Mouse (Mus musculus) myocyte (in vitro differentiated cells): ENCODE data around the gene Prr14. TPM values are rescaled to one million over a fixed set of nuclear protein-coding genes. Genes with fewer than 3 reads are reported as not detected.

ENCODE experiments used
- H3K27me3 ChIP-seq: one replicate; pipeline ENCODE4 v1.6.1; 2011; ENCODE audit not compliant: control insufficient read depth, insufficient read depth, insufficient read length
- H3K36me3 ChIP-seq: one replicate; pipeline ENCODE4 v1.6.1; 2011; ENCODE audit not compliant: control insufficient read depth, insufficient read depth
- H3K4me2 ChIP-seq: one replicate; pipeline ENCODE4 v1.6.1; 2011; ENCODE audit warnings: low read depth, control low read depth
- H3K4me3 ChIP-seq: one replicate; pipeline ENCODE4 v1.5.1; 2011; ENCODE audit warnings: mild to moderate bottlenecking, control low read depth, moderate library complexity
- H3K79me2 ChIP-seq: one replicate; pipeline ENCODE4 v1.6.1; 2011; ENCODE audit not compliant: control insufficient read depth, insufficient read depth
- H3ac ChIP-seq: one replicate; pipeline ENCODE4 v1.6.1; 2011; ENCODE audit not compliant: control insufficient read depth, insufficient read length
- CEBPB ChIP-seq: IDR thresholded peaks from 2 replicates; pipeline ENCODE4 v1.6.1; 2011; ENCODE audit warnings: mild to moderate bottlenecking, moderate library complexity; ENCODE audit not compliant: poor library complexity, insufficient read depth, severe bottlenecking
- E2F4 ChIP-seq: IDR thresholded peaks from one replicate; pipeline ENCODE4 v1.6.1; 2011; ENCODE audit warnings: mild to moderate bottlenecking, control low read depth, moderate library complexity; ENCODE audit not compliant: insufficient read depth
- MAX ChIP-seq: IDR thresholded peaks from one replicate; pipeline ENCODE4 v1.6.1; 2011; ENCODE audit warnings: low read depth, mild to moderate bottlenecking, control low read depth
- MYOD1 ChIP-seq, 3 experiments: IDR thresholded peaks; one replicate each; pipeline ENCODE4 v1.6.1; 2011; ENCODE audit warnings: control low read depth in 2 of 3, low read depth in 2 of 3, mild to moderate bottlenecking in 2 of 3, moderate library complexity in 1 of 3; ENCODE audit not compliant: insufficient read length in 2 of 3, control insufficient read depth in 1 of 3
- MYOG ChIP-seq, 3 experiments: IDR thresholded peaks; one replicate each; pipeline ENCODE4 v1.6.1; 2011; ENCODE audit warnings: control low read depth in 2 of 3, low read depth in 2 of 3, mild to moderate bottlenecking in 2 of 3; ENCODE audit not compliant: insufficient read length in 2 of 3, control insufficient read depth in 1 of 3, insufficient read depth in 1 of 3
- POLR2A ChIP-seq: IDR thresholded peaks from one replicate; pipeline ENCODE4 v1.6.1; 2011; ENCODE audit warnings: low read depth, mild to moderate bottlenecking, control low read depth, moderate library complexity; ENCODE audit not compliant: insufficient read length
- POLR2AphosphoS2 ChIP-seq: IDR thresholded peaks from one replicate; pipeline ENCODE4 v1.6.1; 2011; ENCODE audit warnings: low read depth, control low read depth; ENCODE audit not compliant: insufficient read length
- REST ChIP-seq: IDR thresholded peaks from one replicate; pipeline ENCODE4 v1.6.1; 2011; ENCODE audit warnings: mild to moderate bottlenecking, control low read depth, moderate library complexity; ENCODE audit not compliant: insufficient read depth, insufficient read length
- SRF ChIP-seq: IDR thresholded peaks from one replicate; pipeline ENCODE4 v1.6.1; 2011; ENCODE audit warnings: low read depth; ENCODE audit not compliant: control insufficient read depth, insufficient read length
- TCF12 ChIP-seq: IDR thresholded peaks from one replicate; pipeline ENCODE4 v1.6.1; 2011; ENCODE audit warnings: mild to moderate bottlenecking, control low read depth; ENCODE audit not compliant: poor library complexity, insufficient read depth, severe bottlenecking
- TCF3 ChIP-seq: IDR thresholded peaks from one replicate; pipeline ENCODE4 v1.6.1; 2011; ENCODE audit warnings: low read depth, control low read depth; ENCODE audit not compliant: insufficient read length
- USF1 ChIP-seq: IDR thresholded peaks from one replicate; pipeline ENCODE4 v1.6.1; 2011; ENCODE audit warnings: low read depth, mild to moderate bottlenecking, control low read depth, moderate library complexity
- polyA plus RNA-seq: library from polyadenylated mRNA; unstranded; fragments of >200 nt; fragmentation: generic; extraction: Trizol; gene quantifications from one replicate; pipeline ENCODE4 v1.2.1, GENCODE M21; 2012; ENCODE audit warnings: missing spikeins

The Prr14 gene
- polyA plus RNA-seq, 1 experiment, result 26.5 TPM

DNA sequence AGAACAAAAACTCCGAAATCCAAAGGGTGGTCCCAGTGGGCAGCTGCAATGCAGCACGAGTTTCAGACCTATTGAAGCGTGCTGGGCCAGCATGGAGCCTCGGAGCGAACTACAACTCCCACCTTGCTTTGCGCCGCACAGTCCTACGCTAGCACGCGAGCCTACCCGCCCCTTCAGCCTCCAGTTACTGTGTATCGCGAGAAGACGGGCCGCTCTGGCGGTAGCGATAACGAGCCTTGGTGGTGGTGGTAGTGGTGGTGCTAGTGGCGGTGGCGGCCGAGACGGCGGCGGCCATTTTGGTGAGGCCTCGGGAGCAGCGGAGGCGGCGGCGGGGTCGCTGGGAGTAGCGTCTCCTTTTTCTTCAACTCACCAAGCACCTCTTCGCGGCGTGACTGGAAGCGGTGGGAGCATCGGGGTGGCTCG lies 52.4 kb downstream of the Prr14 start, which contains the start of gene Srcap:
TSS of gene Srcap (plus strand) at position 176 of the 423 bp plus-strand sequence.
- TF ChIP-seq POLR2AphosphoS2, result peak; percentile 98
- no peak for TF ChIP-seq SRF
- peak; percentile 90 for TF ChIP-seq POLR2A
- peak in 1 of 3 experiments; percentile 5 for TF ChIP-seq MYOG (IDR thresholded peaks at IDR 0.05; ENCODE audit: control insufficient read depth in 1 of 3, insufficient read depth in 1 of 3, insufficient read length in 2 of 3, low read depth in 2 of 3)

DNA sequence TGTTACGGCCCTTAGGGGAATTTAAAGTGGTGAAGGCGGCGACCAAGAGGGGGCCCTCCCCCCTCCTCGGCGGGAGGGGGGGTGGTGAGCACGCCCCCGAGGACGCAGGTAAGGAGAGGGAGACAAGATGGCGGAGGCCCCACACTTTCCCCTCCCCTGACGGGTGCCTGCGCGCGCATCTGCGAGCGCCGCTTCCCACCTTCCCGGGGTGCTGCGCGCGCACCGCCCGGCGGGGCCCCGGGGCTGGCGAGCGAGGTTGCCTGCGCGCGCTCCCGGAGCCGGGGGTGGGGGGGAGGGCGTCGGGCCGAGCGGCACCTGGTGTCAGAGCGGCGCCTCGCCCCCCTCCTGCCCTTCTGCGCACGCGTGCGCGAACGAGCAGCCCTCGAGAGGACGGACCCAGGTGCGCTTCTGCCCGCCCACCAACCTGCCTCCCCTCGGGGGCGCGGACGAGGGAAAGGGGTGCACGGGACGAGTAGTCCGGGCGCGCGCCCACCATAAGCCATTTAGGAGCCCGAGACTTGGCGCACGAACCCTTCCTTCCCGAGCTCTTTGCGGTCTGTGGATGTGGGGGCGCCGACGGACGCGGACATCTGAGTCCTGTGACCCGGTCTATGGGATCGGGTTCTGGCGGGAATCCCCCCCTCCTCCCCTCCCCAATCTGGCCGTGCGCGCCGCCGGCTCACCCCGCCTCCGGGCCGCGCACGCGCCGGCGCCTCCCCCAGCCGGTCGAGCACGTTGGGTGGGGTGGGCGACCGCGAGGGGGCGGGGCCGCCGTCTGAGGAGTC lies 53.0 kb downstream of the Prr14 start:
- H3K4me3 ChIP-seq, result peak overlapping the region; percentile 70
- H3K36me3 ChIP-seq, result peaks cover 20% of the 10 kb centered on the region
- H3ac ChIP-seq, result peak overlapping the region; percentile 91
- peak overlapping the region; percentile 18 for H3K4me2 ChIP-seq
- H3K79me2 ChIP-seq, result peaks cover 37% of the 10 kb centered on the region
- TF ChIP-seq TCF3, result no peak
- no peak for TF ChIP-seq USF1
- peak; percentile 9 for TF ChIP-seq E2F4
- TF ChIP-seq TCF12, result no peak
- TF ChIP-seq REST, result no peak
- TF ChIP-seq POLR2A, result peak; percentile 53
- no peak for TF ChIP-seq CEBPB
- TF ChIP-seq MYOG (IDR thresholded peaks at IDR 0.05; ENCODE audit: control insufficient read depth in 1 of 3, insufficient read depth in 1 of 3, insufficient read length in 2 of 3, low read depth in 2 of 3), result peak in 2 of 3 experiments; percentile 14 to 45
- peak; percentile 58 for TF ChIP-seq POLR2AphosphoS2
- TF ChIP-seq MYOD1 (IDR thresholded peaks at IDR 0.05; ENCODE audit: control insufficient read depth in 1 of 3, insufficient read length in 2 of 3, low read depth in 2 of 3), result peak in 2 of 3 experiments; percentile 4 to 68
- TF ChIP-seq MAX, result no peak
- H3K27me3 ChIP-seq, result no peaks in the 10 kb centered on the region

More for the DNA sequence above, 52.4 kb downstream of the Prr14 start, which contains the start of gene Srcap:
- H3ac ChIP-seq, result peak within 1 kb of the TSS; percentile 91
- peak within 1 kb of the TSS; percentile 99 for H3K4me2 ChIP-seq
- peaks cover 35% of the 10 kb centered on the region for H3K79me2 ChIP-seq
- no peaks in the 10 kb centered on the region for H3K27me3 ChIP-seq
- H3K36me3 ChIP-seq, result peaks cover 14% of the 10 kb centered on the region
- peak within 1 kb of the TSS; percentile 70 for H3K4me3 ChIP-seq

DNA sequence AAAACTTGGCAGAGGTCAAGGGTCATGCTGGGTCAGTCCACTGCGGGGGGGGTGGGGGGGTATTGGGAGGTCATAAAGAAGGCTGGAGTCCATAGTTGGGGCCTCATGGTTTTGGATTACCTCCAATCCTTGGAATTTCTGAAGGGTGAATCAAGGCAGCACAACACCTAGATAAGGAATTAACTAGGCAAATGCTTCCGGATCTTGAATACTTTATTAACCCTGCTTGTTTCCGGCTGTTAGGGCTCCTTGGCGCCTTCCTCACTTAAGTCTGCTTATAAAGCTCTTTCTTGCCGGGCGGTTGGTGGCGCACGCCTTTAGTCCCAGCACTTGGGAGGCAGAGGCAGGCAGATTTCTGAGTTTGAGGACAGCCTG lies 53.6 kb downstream of the Prr14 start:
- no peaks in the 10 kb centered on the region for H3K27me3 ChIP-seq
- TF ChIP-seq MYOG (IDR thresholded peaks at IDR 0.05; ENCODE audit: control insufficient read depth in 1 of 3, insufficient read depth in 1 of 3, insufficient read length in 2 of 3, low read depth in 2 of 3), result no peak
- no peak for TF ChIP-seq TCF12
- no peak for TF ChIP-seq MYOD1 (IDR thresholded peaks at IDR 0.05; ENCODE audit: control insufficient read depth in 1 of 3, insufficient read length in 2 of 3, low read depth in 2 of 3)
- TF ChIP-seq SRF, result no peak
- peak overlapping the region; percentile 91 for H3ac ChIP-seq
- H3K79me2 ChIP-seq, result peaks cover 41% of the 10 kb centered on the region
- H3K4me3 ChIP-seq, result peak overlapping the region; percentile 70
- peak overlapping the region; percentile 61 for H3K4me2 ChIP-seq
- peaks cover 20% of the 10 kb centered on the region for H3K36me3 ChIP-seq

DNA sequence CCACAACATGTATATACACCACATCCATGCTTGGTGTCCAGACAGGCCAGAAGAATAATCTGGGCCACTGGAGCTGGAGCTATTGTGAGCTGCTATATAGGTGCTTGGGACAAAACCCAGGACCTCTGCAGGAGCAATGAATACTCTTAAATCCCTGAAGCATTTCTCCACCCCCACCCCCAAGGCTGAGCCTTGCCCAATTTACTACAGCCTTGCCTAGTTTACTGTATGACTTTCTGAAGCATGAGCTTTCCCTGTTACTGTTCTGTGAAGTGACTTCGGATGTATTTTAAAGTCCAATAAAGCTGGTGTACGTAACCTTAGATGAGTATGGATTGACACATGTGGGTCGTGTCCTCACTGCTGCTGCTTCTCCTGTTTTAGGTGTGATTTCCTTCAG lies 54.4 kb downstream of the Prr14 start:
- TF ChIP-seq TCF12 (no peak), MYOD1 (IDR thresholded peaks at IDR 0.05; ENCODE audit: control insufficient read depth in 1 of 3, insufficient read length in 2 of 3, low read depth in 2 of 3) (no peak), MYOG (IDR thresholded peaks at IDR 0.05; ENCODE audit: control insufficient read depth in 1 of 3, insufficient read depth in 1 of 3, insufficient read length in 2 of 3, low read depth in 2 of 3) (no peak), E2F4 (no peak)
- Histone ChIP-seq H3K4me2 (peak overlapping the region; percentile 61), H3K79me2 (peaks cover 42% of the 10 kb centered on the region), H3ac (no peak overlapping the region), H3K27me3 (no peaks in the 10 kb centered on the region), H3K36me3 (peaks cover 20% of the 10 kb centered on the region), H3K4me3 (peak overlapping the region; percentile 70)

DNA sequence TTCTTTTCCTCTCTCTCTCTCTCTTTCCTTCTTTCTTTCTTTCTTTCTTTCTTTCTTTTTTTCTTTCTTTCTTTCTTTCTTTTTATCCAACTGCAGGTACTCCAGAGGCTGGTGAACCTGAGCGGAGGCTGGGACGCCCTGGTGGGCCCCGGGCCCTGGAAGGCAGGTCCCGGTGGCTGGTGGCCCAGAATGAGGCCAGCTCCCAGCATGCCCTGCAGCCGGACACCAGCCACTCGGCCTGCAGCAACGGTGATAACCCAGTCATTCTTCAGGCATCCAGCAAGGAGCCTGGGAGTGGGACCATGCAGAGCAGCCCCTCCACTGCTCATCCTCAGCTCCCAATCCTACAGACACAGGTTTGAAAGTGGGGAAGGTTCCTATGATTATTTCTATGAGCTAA lies 56.4 kb downstream of the Prr14 start:
- TF ChIP-seq POLR2A, result no peak
- TF ChIP-seq E2F4, result no peak
- no peak for TF ChIP-seq MAX
- no peak for TF ChIP-seq USF1
- TF ChIP-seq MYOG (IDR thresholded peaks at IDR 0.05; ENCODE audit: control insufficient read depth in 1 of 3, insufficient read depth in 1 of 3, insufficient read length in 2 of 3, low read depth in 2 of 3), result no peak
- TF ChIP-seq POLR2AphosphoS2, result no peak
- TF ChIP-seq TCF12, result no peak
- TF ChIP-seq TCF3, result no peak
- TF ChIP-seq SRF, result no peak
- TF ChIP-seq MYOD1 (IDR thresholded peaks at IDR 0.05; ENCODE audit: control insufficient read depth in 1 of 3, insufficient read length in 2 of 3, low read depth in 2 of 3), result no peak
- TF ChIP-seq REST, result no peak
- no peak for TF ChIP-seq CEBPB
- Histone ChIP-seq H3K27me3 (no peaks in the 10 kb centered on the region), H3K79me2 (peaks cover 45% of the 10 kb centered on the region), H3K4me2 (no peak overlapping the region), H3ac (no peak overlapping the region), H3K4me3 (no peak overlapping the region), H3K36me3 (peaks cover 20% of the 10 kb centered on the region)
